Mouse (Mus musculus): ENCODE results near the gene Il1r2. TPM values are rescaled to one million over a fixed set of nuclear protein-coding genes. Genes with fewer than 3 reads are reported as not detected.

The Il1r2 gene
- polyA plus RNA-seq, 1 experiment from 2014 or later: 0.13 TPM

- H3K4me1 ChIP-seq (ENCODE audit: control insufficient read depth, insufficient read depth, low read length): no peaks in the 10 kb centered on the region
- no peaks in the 10 kb centered on the region for H3K9me3 ChIP-seq (ENCODE audit: control insufficient read depth, low read length)
- no peak overlapping the region for H3K4me3 ChIP-seq (ENCODE audit: low read depth, low read length)
- WGBS: 90% methylated on average over 7 of the region's 7 CpGs
- no peak overlapping the region for H3K27ac ChIP-seq (replicated peaks; ENCODE audit: low read depth, low read length)
- H3K36me3 ChIP-seq (ENCODE audit: control insufficient read depth, insufficient read depth, low read length): no peaks in the 10 kb centered on the region
- ATAC-seq (ENCODE audit: insufficient number of reproducible peaks, low FRiP score, low TSS enrichment, low read depth): no peak
- no peak overlapping the region for H3K4me2 ChIP-seq (ENCODE audit: low read depth, severe bottlenecking)
- H3K27me3 ChIP-seq (ENCODE audit: control insufficient read depth, insufficient read depth, low read length): no peaks in the 10 kb centered on the region
- DNase-seq (ENCODE audit: low spot score): no peak
- H3K9ac ChIP-seq (ENCODE audit: low read length): no peak overlapping the region
These were observed 18.8 kb upstream of the Il1r2 start for GRCm38 (mm10) chr1:40055051-40055450.

GRCm38 (mm10) chr1:40055963-40056362, 17.9 kb upstream of the Il1r2 start:
- no peak for DNase-seq (ENCODE audit: low spot score)
- no peak for ATAC-seq (ENCODE audit: insufficient number of reproducible peaks, low FRiP score, low TSS enrichment, low read depth)
- Histone ChIP-seq H3K4me1 (ENCODE audit: control insufficient read depth, insufficient read depth, low read length) (no peaks in the 10 kb centered on the region), H3K36me3 (ENCODE audit: control insufficient read depth, insufficient read depth, low read length) (no peaks in the 10 kb centered on the region), H3K27ac (replicated peaks; ENCODE audit: low read depth, low read length) (no peak overlapping the region), H3K4me3 (ENCODE audit: low read depth, low read length) (no peak overlapping the region), H3K9me3 (ENCODE audit: control insufficient read depth, low read length) (no peaks in the 10 kb centered on the region), H3K9ac (ENCODE audit: low read length) (no peak overlapping the region), H3K4me2 (ENCODE audit: low read depth, severe bottlenecking) (no peak overlapping the region), H3K27me3 (ENCODE audit: control insufficient read depth, insufficient read depth, low read length) (no peaks in the 10 kb centered on the region)
- 81% methylated on average over 5 of the region's 5 CpGs for WGBS

- Histone ChIP-seq H3K9me3 (ENCODE audit: control insufficient read depth, low read length) (no peaks in the 10 kb centered on the region), H3K36me3 (ENCODE audit: control insufficient read depth, insufficient read depth, low read length) (no peaks in the 10 kb centered on the region), H3K4me1 (ENCODE audit: control insufficient read depth, insufficient read depth, low read length) (no peaks in the 10 kb centered on the region), H3K9ac (ENCODE audit: low read length) (no peak overlapping the region), H3K27me3 (ENCODE audit: control insufficient read depth, insufficient read depth, low read length) (no peaks in the 10 kb centered on the region), H3K4me2 (ENCODE audit: low read depth, severe bottlenecking) (no peak overlapping the region), H3K4me3 (ENCODE audit: low read depth, low read length) (no peak overlapping the region), H3K27ac (replicated peaks; ENCODE audit: low read depth, low read length) (no peak overlapping the region)
- ATAC-seq (ENCODE audit: insufficient number of reproducible peaks, low FRiP score, low TSS enrichment, low read depth) (no peak), DNase-seq (ENCODE audit: low spot score) (no peak)
- WGBS: 65% methylated on average over 5 of the region's 5 CpGs
These were observed 16.5 kb upstream of the Il1r2 start for GRCm38 (mm10) chr1:40057351-40057750.

- H3K36me3 ChIP-seq (ENCODE audit: control insufficient read depth, insufficient read depth, low read length): no peaks in the 10 kb centered on the region
- H3K27me3 ChIP-seq (ENCODE audit: control insufficient read depth, insufficient read depth, low read length): no peaks in the 10 kb centered on the region
- 58% methylated on average over 11 of the region's 11 CpGs for WGBS
- H3K27ac ChIP-seq (replicated peaks; ENCODE audit: low read depth, low read length): no peak overlapping the region
- ATAC-seq (ENCODE audit: insufficient number of reproducible peaks, low FRiP score, low TSS enrichment, low read depth): no peak
- no peak overlapping the region for H3K4me2 ChIP-seq (ENCODE audit: low read depth, severe bottlenecking)
- no peak overlapping the region for H3K4me3 ChIP-seq (ENCODE audit: low read depth, low read length)
- H3K9ac ChIP-seq (ENCODE audit: low read length): no peak overlapping the region
- no peaks in the 10 kb centered on the region for H3K9me3 ChIP-seq (ENCODE audit: control insufficient read depth, low read length)
- DNase-seq (ENCODE audit: low spot score): no peak
- H3K4me1 ChIP-seq (ENCODE audit: control insufficient read depth, insufficient read depth, low read length): no peaks in the 10 kb centered on the region
These were observed 15.9 kb upstream of the Il1r2 start for GRCm38 (mm10) chr1:40058013-40058412.

GRCm38 (mm10) chr1:40059122-40059774, 14.6 kb upstream of the Il1r2 start:
- Histone ChIP-seq H3K27me3 (ENCODE audit: control insufficient read depth, insufficient read depth, low read length) (no peaks in the 10 kb centered on the region), H3K9ac (ENCODE audit: low read length) (no peak overlapping the region), H3K36me3 (ENCODE audit: control insufficient read depth, insufficient read depth, low read length) (no peaks in the 10 kb centered on the region), H3K4me3 (ENCODE audit: low read depth, low read length) (no peak overlapping the region), H3K27ac (replicated peaks; ENCODE audit: low read depth, low read length) (no peak overlapping the region), H3K9me3 (ENCODE audit: control insufficient read depth, low read length) (no peaks in the 10 kb centered on the region), H3K4me2 (ENCODE audit: low read depth, severe bottlenecking) (no peak overlapping the region), H3K4me1 (ENCODE audit: control insufficient read depth, insufficient read depth, low read length) (no peaks in the 10 kb centered on the region)
- WGBS: 75% methylated on average over 4 of the region's 4 CpGs
- no peak for DNase-seq (ENCODE audit: low spot score)
- ATAC-seq (ENCODE audit: insufficient number of reproducible peaks, low FRiP score, low TSS enrichment, low read depth): no peak

- Histone ChIP-seq H3K4me2 (ENCODE audit: low read depth, severe bottlenecking) (no peak overlapping the region), H3K4me1 (ENCODE audit: control insufficient read depth, insufficient read depth, low read length) (no peaks in the 10 kb centered on the region), H3K9me3 (ENCODE audit: control insufficient read depth, low read length) (no peaks in the 10 kb centered on the region), H3K4me3 (ENCODE audit: low read depth, low read length) (no peak overlapping the region), H3K36me3 (ENCODE audit: control insufficient read depth, insufficient read depth, low read length) (no peaks in the 10 kb centered on the region), H3K27ac (replicated peaks; ENCODE audit: low read depth, low read length) (no peak overlapping the region), H3K27me3 (ENCODE audit: control insufficient read depth, insufficient read depth, low read length) (no peaks in the 10 kb centered on the region), H3K9ac (ENCODE audit: low read length) (no peak overlapping the region)
- ATAC-seq (ENCODE audit: insufficient number of reproducible peaks, low FRiP score, low TSS enrichment, low read depth) (no peak), DNase-seq (ENCODE audit: low spot score) (no peak)
- 82% methylated on average over 9 of the region's 9 CpGs for WGBS
These were observed 12.5 kb upstream of the Il1r2 start for GRCm38 (mm10) chr1:40061359-40061758.

GRCm38 (mm10) chr1:40063409-40063808, 10.5 kb upstream of the Il1r2 start:
- Histone ChIP-seq H3K27me3 (ENCODE audit: control insufficient read depth, insufficient read depth, low read length) (no peaks in the 10 kb centered on the region), H3K4me2 (ENCODE audit: low read depth, severe bottlenecking) (no peak overlapping the region), H3K4me3 (ENCODE audit: low read depth, low read length) (no peak overlapping the region), H3K9ac (ENCODE audit: low read length) (no peak overlapping the region), H3K27ac (replicated peaks; ENCODE audit: low read depth, low read length) (no peak overlapping the region), H3K4me1 (ENCODE audit: control insufficient read depth, insufficient read depth, low read length) (no peaks in the 10 kb centered on the region), H3K36me3 (ENCODE audit: control insufficient read depth, insufficient read depth, low read length) (no peaks in the 10 kb centered on the region), H3K9me3 (ENCODE audit: control insufficient read depth, low read length) (no peaks in the 10 kb centered on the region)
- WGBS: 83% methylated on average over 4 of the region's 4 CpGs
- no peak for DNase-seq (ENCODE audit: low spot score)
- no peak for ATAC-seq (ENCODE audit: insufficient number of reproducible peaks, low FRiP score, low TSS enrichment, low read depth)

- Histone ChIP-seq H3K27ac (replicated peaks; ENCODE audit: low read depth, low read length) (no peak overlapping the region), H3K4me2 (ENCODE audit: low read depth, severe bottlenecking) (no peak overlapping the region), H3K9ac (ENCODE audit: low read length) (no peak overlapping the region), H3K4me1 (ENCODE audit: control insufficient read depth, insufficient read depth, low read length) (no peaks in the 10 kb centered on the region), H3K4me3 (ENCODE audit: low read depth, low read length) (no peak overlapping the region), H3K9me3 (ENCODE audit: control insufficient read depth, low read length) (no peaks in the 10 kb centered on the region), H3K27me3 (ENCODE audit: control insufficient read depth, insufficient read depth, low read length) (no peaks in the 10 kb centered on the region), H3K36me3 (ENCODE audit: control insufficient read depth, insufficient read depth, low read length) (no peaks in the 10 kb centered on the region)
- ATAC-seq (ENCODE audit: insufficient number of reproducible peaks, low FRiP score, low TSS enrichment, low read depth): no peak
- DNase-seq (ENCODE audit: low spot score): no peak
- 90% methylated on average over 8 of the region's 8 CpGs for WGBS
These were observed 9.4 kb upstream of the Il1r2 start for GRCm38 (mm10) chr1:40064508-40064907.

- H3K9ac ChIP-seq (ENCODE audit: low read length): no peak overlapping the region
- 79% methylated on average over 4 of the region's 4 CpGs for WGBS
- ATAC-seq (ENCODE audit: insufficient number of reproducible peaks, low FRiP score, low TSS enrichment, low read depth) (no peak), DNase-seq (ENCODE audit: low spot score) (no peak)
- H3K4me1 ChIP-seq (ENCODE audit: control insufficient read depth, insufficient read depth, low read length): no peaks in the 10 kb centered on the region
- H3K27me3 ChIP-seq (ENCODE audit: control insufficient read depth, insufficient read depth, low read length): no peaks in the 10 kb centered on the region
- no peak overlapping the region for H3K4me2 ChIP-seq (ENCODE audit: low read depth, severe bottlenecking)
- H3K4me3 ChIP-seq (ENCODE audit: low read depth, low read length): no peak overlapping the region
- H3K36me3 ChIP-seq (ENCODE audit: control insufficient read depth, insufficient read depth, low read length): no peaks in the 10 kb centered on the region
- H3K27ac ChIP-seq (replicated peaks; ENCODE audit: low read depth, low read length): no peak overlapping the region
- no peaks in the 10 kb centered on the region for H3K9me3 ChIP-seq (ENCODE audit: control insufficient read depth, low read length)
These were observed 1.3 kb upstream of the Il1r2 start for GRCm38 (mm10) chr1:40072558-40072957.
